Mouse (Mus musculus): ENCODE measurements around the gene Zc3hc1.

DNA sequence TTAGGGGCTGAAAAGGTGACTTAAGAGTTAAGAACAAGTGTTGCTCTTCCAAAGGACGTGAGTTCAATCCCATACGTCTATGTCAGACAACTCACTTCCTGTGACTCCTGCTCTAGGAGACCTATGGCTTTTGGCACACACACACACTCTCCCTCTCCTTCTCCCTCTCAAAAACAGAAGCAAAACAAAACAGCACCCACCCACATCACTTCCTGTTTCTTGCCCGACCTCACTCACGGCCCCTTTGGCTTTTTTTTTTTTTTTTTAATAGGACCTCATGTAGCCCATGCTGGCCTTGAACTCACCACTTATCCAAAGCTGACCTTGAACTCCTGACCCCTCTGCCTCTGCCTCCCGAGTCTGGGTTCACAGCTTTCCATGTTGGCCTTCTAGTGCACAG, 36.1 kb downstream of the Zc3hc1 start:
- TF ChIP-seq POLR2A (IDR thresholded peaks at IDR 0.05; ENCODE audit: borderline replicate concordance, low read depth, low read length) (no peak), CTCF (IDR thresholded peaks at IDR 0.05; ENCODE audit: low read depth, low read length) (no peak)

All from bone marrow macrophage, adult 2 months (primary cell).